Mouse (Mus musculus): ENCODE data around the gene Tmem217.

The Tmem217 gene

GRCm38 (mm10) chr17:29485336-29486233 is 66.6 kb downstream of the Tmem217 start:
- no peak for DNase-seq

- no peak for DNase-seq
Measured at GRCm38 (mm10) chr17:29484431-29484830, 67.8 kb downstream of the Tmem217 start.

GRCm38 (mm10) chr17:29483282-29483681 is 68.9 kb downstream of the Tmem217 start:
- no peak for DNase-seq

- no peak for DNase-seq
Measured at GRCm38 (mm10) chr17:29482632-29483031, 69.6 kb downstream of the Tmem217 start.

GRCm38 (mm10) chr17:29480256-29480655 is 71.9 kb downstream of the Tmem217 start:
- no peak for DNase-seq

GRCm38 (mm10) chr17:29478271-29478670 is 73.9 kb downstream of the Tmem217 start:
- DNase-seq: no peak

- DNase-seq: no peak
Measured at GRCm38 (mm10) chr17:29477357-29477756, 74.8 kb downstream of the Tmem217 start.

- DNase-seq: no peak
Measured at GRCm38 (mm10) chr17:29476461-29476860, 75.7 kb downstream of the Tmem217 start.

Measured in kidney, adult 11 months (tissue).